Mouse (Mus musculus): ENCODE measurements around the gene Kctd11. TPM values are rescaled to one million over a fixed set of nuclear protein-coding genes. Genes with fewer than 3 reads are reported as not detected.
A peak's percentile ranks its signal among the peaks of the same experiment; 100 is the strongest.

Gene Kctd11
- polyA plus RNA-seq, 1 experiment from 2014 or later: 3.9 TPM

GRCm38 (mm10) chr11:69836703-69837576 lies 44.3 kb downstream of the Kctd11 start:
- peak overlapping the region; percentile 73 for H3K27ac ChIP-seq (ENCODE audit: low read depth, low read length)
- H3K36me3 ChIP-seq (ENCODE audit: control insufficient read depth, insufficient read depth, low read length): peaks cover 2% of the 10 kb centered on the region; the same call in 1 of the 2 replicates
- DNase-seq (ENCODE audit: low spot score, missing footprints): peak; percentile 94
- peak overlapping the region; percentile 90 for H3K9ac ChIP-seq (ENCODE audit: low read length)
- peaks cover 38% of the 10 kb centered on the region for H3K4me1 ChIP-seq (ENCODE audit: control insufficient read depth, insufficient read depth, low read length)
- 0% methylated on average over 41 of the region's 52 CpGs for WGBS
- H3K9me3 ChIP-seq (ENCODE audit: control insufficient read depth, low read length): no peaks in the 10 kb centered on the region
- ATAC-seq (ENCODE audit: low FRiP score): peak; percentile 8; the same call in 1 of the 2 replicates
- peak overlapping the region; percentile 87 for H3K4me2 ChIP-seq
- peaks cover 8% of the 10 kb centered on the region; the same call in 1 of the 2 replicates for H3K27me3 ChIP-seq (ENCODE audit: control insufficient read depth, insufficient read depth, low read length)
- H3K4me3 ChIP-seq (ENCODE audit: low read depth, low read length): peak overlapping the region; percentile 62

GRCm38 (mm10) chr11:69835966-69836335 lies 45.3 kb downstream of the Kctd11 start:
- peaks cover 38% of the 10 kb centered on the region for H3K4me1 ChIP-seq (ENCODE audit: control insufficient read depth, insufficient read depth, low read length)
- no peak for ATAC-seq (ENCODE audit: low FRiP score)
- peak overlapping the region; percentile 87 for H3K4me2 ChIP-seq
- H3K27ac ChIP-seq (ENCODE audit: low read depth, low read length): peak overlapping the region; percentile 73; the same call in 1 of the 2 replicates
- peaks cover 2% of the 10 kb centered on the region; the same call in 1 of the 2 replicates for H3K36me3 ChIP-seq (ENCODE audit: control insufficient read depth, insufficient read depth, low read length)
- peak overlapping the region; percentile 62 for H3K4me3 ChIP-seq (ENCODE audit: low read depth, low read length)
- WGBS: 2% methylated on average over 4 of the region's 4 CpGs
- peak overlapping the region; percentile 90 for H3K9ac ChIP-seq (ENCODE audit: low read length)
- peaks cover 8% of the 10 kb centered on the region; the same call in 1 of the 2 replicates for H3K27me3 ChIP-seq (ENCODE audit: control insufficient read depth, insufficient read depth, low read length)
- DNase-seq (ENCODE audit: low spot score, missing footprints): peak; percentile 88
- H3K9me3 ChIP-seq (ENCODE audit: control insufficient read depth, low read length): no peaks in the 10 kb centered on the region

DNA sequence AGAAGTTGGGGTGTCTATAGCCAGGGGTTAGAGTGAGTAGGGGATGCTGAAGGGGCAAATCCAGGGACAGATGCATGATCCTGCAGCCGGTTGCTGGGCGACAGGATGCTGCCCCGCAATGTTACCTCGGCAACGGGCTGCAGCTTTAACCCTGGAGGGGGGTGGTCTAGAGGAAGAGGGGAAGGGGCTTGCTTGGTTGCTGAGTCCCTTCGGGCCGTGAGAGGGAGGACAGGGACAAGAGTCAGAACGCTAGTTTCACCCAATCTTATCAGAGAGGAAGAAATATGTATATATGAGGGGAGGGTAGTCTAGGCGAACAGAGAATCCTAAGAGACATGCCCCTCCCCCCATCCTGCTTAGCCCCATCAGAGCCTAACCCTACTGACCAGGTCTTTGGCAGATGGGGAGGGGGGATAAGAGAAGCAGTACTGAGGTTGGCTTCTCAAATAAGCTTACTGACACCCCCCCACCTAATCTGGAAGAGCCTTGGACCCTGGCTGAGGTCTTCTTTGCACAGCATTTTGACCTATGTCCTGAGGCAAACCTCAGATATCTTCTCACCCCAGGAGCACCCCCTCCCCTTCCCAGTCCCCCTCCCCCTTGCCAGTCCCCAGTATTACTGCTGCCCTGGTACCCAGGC lies 45.8 kb downstream of the Kctd11 start:
- peaks cover 2% of the 10 kb centered on the region; the same call in 1 of the 2 replicates for H3K36me3 ChIP-seq (ENCODE audit: control insufficient read depth, insufficient read depth, low read length)
- H3K27ac ChIP-seq (ENCODE audit: low read depth, low read length): peak overlapping the region; percentile 17; the same call in 1 of the 2 replicates

DNA sequence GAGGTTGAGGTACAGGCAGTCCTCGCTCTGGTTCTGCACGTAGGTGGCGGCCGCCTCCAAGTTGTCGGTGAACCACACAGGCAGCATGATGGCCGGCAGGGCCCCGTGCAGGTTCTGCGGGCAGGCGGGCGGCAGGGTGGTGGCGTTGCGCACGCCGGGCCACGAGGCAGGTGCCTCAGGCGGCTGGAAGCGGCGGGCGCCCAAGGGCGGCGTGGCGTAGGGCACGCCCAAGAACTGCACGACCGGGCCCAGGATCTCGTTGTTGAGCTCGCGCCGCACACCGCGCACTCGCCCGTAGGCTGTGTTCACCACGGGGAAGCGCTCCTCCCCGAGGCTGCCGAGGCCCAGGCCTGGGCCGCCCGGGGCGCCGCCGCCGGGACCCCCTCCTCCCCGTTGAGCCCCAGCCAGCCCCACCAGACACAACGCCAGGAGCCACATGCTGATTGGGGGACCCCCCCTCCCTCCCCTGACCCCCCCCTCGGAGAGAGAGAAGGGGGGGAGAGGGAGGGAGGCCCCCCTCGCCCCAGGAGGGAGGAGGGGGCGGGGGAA lies 47.1 kb downstream of the Kctd11 start:
- DNase-seq (ENCODE audit: low spot score, missing footprints) (peak; percentile 91), ATAC-seq (ENCODE audit: low FRiP score) (no peak)
- H3K27me3 ChIP-seq (ENCODE audit: control insufficient read depth, insufficient read depth, low read length): peaks cover 8% of the 10 kb centered on the region; the same call in 1 of the 2 replicates
- peaks cover 2% of the 10 kb centered on the region; the same call in 1 of the 2 replicates for H3K36me3 ChIP-seq (ENCODE audit: control insufficient read depth, insufficient read depth, low read length)
- H3K9me3 ChIP-seq (ENCODE audit: control insufficient read depth, low read length): no peaks in the 10 kb centered on the region
- WGBS: 6% methylated on average over 43 of the region's 48 CpGs
- H3K27ac ChIP-seq (ENCODE audit: low read depth, low read length): no peak overlapping the region
- H3K9ac ChIP-seq (ENCODE audit: low read length): peak overlapping the region; percentile 70
- H3K4me3 ChIP-seq (ENCODE audit: low read depth, low read length): peak overlapping the region; percentile 62
- peaks cover 34% of the 10 kb centered on the region for H3K4me1 ChIP-seq (ENCODE audit: control insufficient read depth, insufficient read depth, low read length)
- H3K4me2 ChIP-seq: peak overlapping the region; percentile 87

More for the DNA sequence above, 45.8 kb downstream of the Kctd11 start:
- peaks cover 38% of the 10 kb centered on the region for H3K4me1 ChIP-seq (ENCODE audit: control insufficient read depth, insufficient read depth, low read length)
- H3K27me3 ChIP-seq (ENCODE audit: control insufficient read depth, insufficient read depth, low read length): peaks cover 8% of the 10 kb centered on the region; the same call in 1 of the 2 replicates
- peak overlapping the region; percentile 21; the same call in 1 of the 2 replicates for H3K9ac ChIP-seq (ENCODE audit: low read length)
- H3K4me2 ChIP-seq: peak overlapping the region; percentile 87
- ATAC-seq (ENCODE audit: low FRiP score) (0 out of 2 replicates have a peak, but pooled peaks have one; percentile 3), DNase-seq (ENCODE audit: low spot score, missing footprints) (peak; percentile 97)
- 0% methylated on average over 9 of the region's 9 CpGs for WGBS
- H3K9me3 ChIP-seq (ENCODE audit: control insufficient read depth, low read length): no peaks in the 10 kb centered on the region
- peak overlapping the region; percentile 62 for H3K4me3 ChIP-seq (ENCODE audit: low read depth, low read length)

DNA sequence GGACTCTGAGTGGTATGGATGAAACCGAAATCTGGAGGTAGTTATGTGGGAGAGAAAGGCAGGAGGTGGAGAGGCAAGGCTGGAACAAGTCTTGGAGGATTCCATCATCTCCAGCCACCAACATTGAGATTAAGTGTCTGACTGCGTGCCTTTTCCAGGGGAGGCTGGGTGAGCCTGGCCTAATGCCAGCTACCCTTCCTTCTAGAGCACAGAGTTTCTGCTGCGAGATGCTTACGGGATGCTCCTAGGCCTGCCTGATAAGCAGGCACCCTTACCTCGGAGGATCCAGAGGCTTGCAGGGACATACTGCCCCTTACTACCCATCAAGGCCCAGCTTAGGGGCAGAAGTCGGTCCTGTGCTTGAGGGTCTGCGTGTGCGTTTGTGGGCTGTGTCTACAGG lies 47.7 kb downstream of the Kctd11 start:
- ATAC-seq (ENCODE audit: low FRiP score) (no peak), DNase-seq (ENCODE audit: low spot score, missing footprints) (no peak)
- no peaks in the 10 kb centered on the region for H3K9me3 ChIP-seq (ENCODE audit: control insufficient read depth, low read length)
- peaks cover 8% of the 10 kb centered on the region; the same call in 1 of the 2 replicates for H3K27me3 ChIP-seq (ENCODE audit: control insufficient read depth, insufficient read depth, low read length)
- peak overlapping the region; percentile 62 for H3K4me3 ChIP-seq (ENCODE audit: low read depth, low read length)
- peaks cover 33% of the 10 kb centered on the region for H3K4me1 ChIP-seq (ENCODE audit: control insufficient read depth, insufficient read depth, low read length)
- peaks cover 2% of the 10 kb centered on the region; the same call in 1 of the 2 replicates for H3K36me3 ChIP-seq (ENCODE audit: control insufficient read depth, insufficient read depth, low read length)
- 57% methylated on average over 8 of the region's 8 CpGs for WGBS
- peak overlapping the region; percentile 87 for H3K4me2 ChIP-seq
- peak overlapping the region; percentile 70 for H3K9ac ChIP-seq (ENCODE audit: low read length)
- no peak overlapping the region for H3K27ac ChIP-seq (ENCODE audit: low read depth, low read length)

DNA sequence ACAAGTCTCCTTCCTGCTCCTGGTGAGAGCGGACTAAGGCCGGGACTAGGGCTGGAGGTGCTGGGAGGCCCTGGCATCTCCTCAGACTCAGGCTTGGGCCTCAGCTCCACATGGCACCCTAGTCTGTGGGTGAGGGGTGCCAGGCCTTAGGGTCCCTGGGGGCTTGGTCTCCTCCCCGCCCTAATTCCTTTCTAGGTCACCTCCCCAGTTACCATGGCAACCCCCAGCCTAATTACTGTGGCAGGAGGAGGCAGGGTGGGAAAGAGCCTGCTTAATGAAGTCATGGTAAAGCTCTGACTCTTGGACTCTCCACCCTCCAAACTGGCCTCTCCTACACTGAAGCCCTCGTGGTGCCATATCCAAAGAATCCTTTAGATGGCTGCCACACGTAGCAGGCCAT lies 52.4 kb downstream of the Kctd11 start:
- Histone ChIP-seq H3K4me2 (no peak overlapping the region), H3K27ac (ENCODE audit: low read depth, low read length) (no peak overlapping the region), H3K9ac (ENCODE audit: low read length) (no peak overlapping the region)

More for the DNA sequence above, 52.4 kb downstream of the Kctd11 start:
- H3K9me3 ChIP-seq (ENCODE audit: control insufficient read depth, low read length): no peaks in the 10 kb centered on the region
- peaks cover 6% of the 10 kb centered on the region for H3K4me1 ChIP-seq (ENCODE audit: control insufficient read depth, insufficient read depth, low read length)
- no peak overlapping the region for H3K4me3 ChIP-seq (ENCODE audit: low read depth, low read length)
- peaks cover 6% of the 10 kb centered on the region; the same call in 1 of the 2 replicates for H3K27me3 ChIP-seq (ENCODE audit: control insufficient read depth, insufficient read depth, low read length)
- 71% methylated on average over 5 of the region's 5 CpGs for WGBS
- H3K36me3 ChIP-seq (ENCODE audit: control insufficient read depth, insufficient read depth, low read length): peaks cover 26% of the 10 kb centered on the region
- DNase-seq (ENCODE audit: low spot score, missing footprints) (no peak), ATAC-seq (ENCODE audit: low FRiP score) (no peak)

Small RNA genes lying within 50 kb of the gene (microRNA-seq; reads per million reads assigned to microRNA genes)
- not detected for gene Mir6924

Other genes starting within 250 kb of the Kctd11 start
- 25.6 and 29.0 TPM in 2 replicates for gene Fxr2, start 248.4 kb downstream of the Kctd11 start, polyA plus RNA-seq (2014; fragmentation: Nextera tagmentation; extraction: Ambion mirVana)
- gene Sox15, start 226.1 kb downstream of the Kctd11 start, polyA plus RNA-seq (2014; fragmentation: Nextera tagmentation; extraction: Ambion mirVana): 0.16 TPM in 1 of 2 replicates, not detected in the other
- gene Mpdu1, start 218.8 kb downstream of the Kctd11 start, polyA plus RNA-seq (2014; fragmentation: Nextera tagmentation; extraction: Ambion mirVana): 31.2 and 34.5 TPM in 2 replicates
- gene Cd68, start 215.3 kb downstream of the Kctd11 start, polyA plus RNA-seq (2014; fragmentation: Nextera tagmentation; extraction: Ambion mirVana): 7.0 and 7.9 TPM in 2 replicates
- gene Eif4a1, start 209.0 kb downstream of the Kctd11 start, polyA plus RNA-seq (2014; fragmentation: Nextera tagmentation; extraction: Ambion mirVana): 877 and 900 TPM in 2 replicates
- gene Senp3, start 199.3 kb downstream of the Kctd11 start, polyA plus RNA-seq (2014; fragmentation: Nextera tagmentation; extraction: Ambion mirVana): 80.6 and 90.8 TPM in 2 replicates
- not detected in 2 replicates for gene Tnfsf13, start 195.6 kb downstream of the Kctd11 start, polyA plus RNA-seq (2014; fragmentation: Nextera tagmentation; extraction: Ambion mirVana)
- gene Tnfsf12, start 185.6 kb downstream of the Kctd11 start, polyA plus RNA-seq (2014; fragmentation: Nextera tagmentation; extraction: Ambion mirVana): 2.0 and 2.8 TPM in 2 replicates
- gene Tnfsfm13, start 185.3 kb downstream of the Kctd11 start, polyA plus RNA-seq (2014; fragmentation: Nextera tagmentation; extraction: Ambion mirVana): 0.78 and 1.6 TPM in 2 replicates
- gene Polr2a, start 122.8 kb downstream of the Kctd11 start, polyA plus RNA-seq (2014; fragmentation: Nextera tagmentation; extraction: Ambion mirVana): 52.4 and 54.1 TPM in 2 replicates
- not detected in 2 replicates for gene Slc35g3, start 119.4 kb downstream of the Kctd11 start, polyA plus RNA-seq (2014; fragmentation: Nextera tagmentation; extraction: Ambion mirVana)
- gene Zbtb4, start 115.5 kb downstream of the Kctd11 start, polyA plus RNA-seq (2014; fragmentation: Nextera tagmentation; extraction: Ambion mirVana): 0.90 and 0.91 TPM in 2 replicates
- gene Chrnb1, start 85.5 kb downstream of the Kctd11 start, polyA plus RNA-seq (2014; fragmentation: Nextera tagmentation; extraction: Ambion mirVana): 0.67 and 0.79 TPM in 2 replicates
- 1.3 and 1.5 TPM in 2 replicates for gene Fgf11, start 79.5 kb downstream of the Kctd11 start, polyA plus RNA-seq (2014; fragmentation: Nextera tagmentation; extraction: Ambion mirVana)
- 0.20 and 0.23 TPM in 2 replicates for gene Tmem102, start 75.8 kb downstream of the Kctd11 start, polyA plus RNA-seq (2014; fragmentation: Nextera tagmentation; extraction: Ambion mirVana)
- gene Gm39566, start 66.1 kb downstream of the Kctd11 start, polyA plus RNA-seq (2014; fragmentation: Nextera tagmentation; extraction: Ambion mirVana): not detected in 2 replicates
- not detected in 2 replicates for gene Spem2, start 62.9 kb downstream of the Kctd11 start, polyA plus RNA-seq (2014; fragmentation: Nextera tagmentation; extraction: Ambion mirVana)
- 0.12 TPM in 1 of 2 replicates, not detected in the other for gene Spem1, start 59.2 kb downstream of the Kctd11 start, polyA plus RNA-seq (2014; fragmentation: Nextera tagmentation; extraction: Ambion mirVana)
- gene Nlgn2, start 43.6 kb downstream of the Kctd11 start, polyA plus RNA-seq (2014; fragmentation: Nextera tagmentation; extraction: Ambion mirVana): 9.9 and 10.3 TPM in 2 replicates
- 285 and 287 TPM in 2 replicates for gene Tmem256, start 42.9 kb downstream of the Kctd11 start, polyA plus RNA-seq (2014; fragmentation: Nextera tagmentation; extraction: Ambion mirVana)
- 61.7 and 65.3 TPM in 2 replicates for gene Plscr3, start 35.0 kb downstream of the Kctd11 start, polyA plus RNA-seq (2014; fragmentation: Nextera tagmentation; extraction: Ambion mirVana)
- gene Tnk1, start 22.7 kb downstream of the Kctd11 start, polyA plus RNA-seq (2014; fragmentation: Nextera tagmentation; extraction: Ambion mirVana): 0.44 and 0.48 TPM in 2 replicates
- not detected in 2 replicates for gene Tmem95, start 3.4 kb downstream of the Kctd11 start, polyA plus RNA-seq (2014; fragmentation: Nextera tagmentation; extraction: Ambion mirVana)
- gene Acap1, start 14.1 kb upstream of the Kctd11 start, polyA plus RNA-seq (2014; fragmentation: Nextera tagmentation; extraction: Ambion mirVana): 0.36 and 0.59 TPM in 2 replicates
- 15.3 and 17.8 TPM in 2 replicates for gene 2810408A11Rik, start 19.6 kb upstream of the Kctd11 start, polyA plus RNA-seq (2014; fragmentation: Nextera tagmentation; extraction: Ambion mirVana)
- 15.6 and 16.3 TPM in 2 replicates for gene Neurl4, start 19.7 kb upstream of the Kctd11 start, polyA plus RNA-seq (2014; fragmentation: Nextera tagmentation; extraction: Ambion mirVana)
- gene Gps2, start 32.5 kb upstream of the Kctd11 start, polyA plus RNA-seq (2014; fragmentation: Nextera tagmentation; extraction: Ambion mirVana): 92.2 and 95.8 TPM in 2 replicates
- 1,778 and 1,800 TPM in 2 replicates for gene Eif5a, start 40.6 kb upstream of the Kctd11 start, polyA plus RNA-seq (2014; fragmentation: Nextera tagmentation; extraction: Ambion mirVana)
- gene Ybx2, start 54.4 kb upstream of the Kctd11 start, polyA plus RNA-seq (2014; fragmentation: Nextera tagmentation; extraction: Ambion mirVana): 3.2 and 5.1 TPM in 2 replicates
- gene Slc2a4, start 66.8 kb upstream of the Kctd11 start, polyA plus RNA-seq (2014; fragmentation: Nextera tagmentation; extraction: Ambion mirVana): 6.3 and 7.8 TPM in 2 replicates
- gene Cldn7, start 83.4 kb upstream of the Kctd11 start, polyA plus RNA-seq (2014; fragmentation: Nextera tagmentation; extraction: Ambion mirVana): 2.3 and 2.7 TPM in 2 replicates
- 20.7 and 22.6 TPM in 2 replicates for gene Ctdnep1, start 99.8 kb upstream of the Kctd11 start, polyA plus RNA-seq (2014; fragmentation: Nextera tagmentation; extraction: Ambion mirVana)
- gene Elp5, start 101.1 kb upstream of the Kctd11 start, polyA plus RNA-seq (2014; fragmentation: Nextera tagmentation; extraction: Ambion mirVana): 150 and 151 TPM in 2 replicates
- 566 and 590 TPM in 2 replicates for gene Gabarap, start 109.7 kb upstream of the Kctd11 start, polyA plus RNA-seq (2014; fragmentation: Nextera tagmentation; extraction: Ambion mirVana)
- 51.5 and 53.4 TPM in 2 replicates for gene Phf23, start 114.4 kb upstream of the Kctd11 start, polyA plus RNA-seq (2014; fragmentation: Nextera tagmentation; extraction: Ambion mirVana)
- gene Dvl2, start 119.2 kb upstream of the Kctd11 start, polyA plus RNA-seq (2014; fragmentation: Nextera tagmentation; extraction: Ambion mirVana): 29.0 and 30.0 TPM in 2 replicates
- gene Acadvl, start 134.0 kb upstream of the Kctd11 start, polyA plus RNA-seq (2014; fragmentation: Nextera tagmentation; extraction: Ambion mirVana): 46.5 and 47.8 TPM in 2 replicates
- 11.2 and 15.2 TPM in 2 replicates for gene Dlg4, start 135.5 kb upstream of the Kctd11 start, polyA plus RNA-seq (2014; fragmentation: Nextera tagmentation; extraction: Ambion mirVana)
- 0.23 and 0.51 TPM in 2 replicates for gene Asgr1, start 172.7 kb upstream of the Kctd11 start, polyA plus RNA-seq (2014; fragmentation: Nextera tagmentation; extraction: Ambion mirVana)
- not detected in 2 replicates for gene Asgr2, start 211.2 kb upstream of the Kctd11 start, polyA plus RNA-seq (2014; fragmentation: Nextera tagmentation; extraction: Ambion mirVana)
- 0.11 and 0.22 TPM in 2 replicates for gene Mgl2, start 248.9 kb upstream of the Kctd11 start, polyA plus RNA-seq (2014; fragmentation: Nextera tagmentation; extraction: Ambion mirVana)

All from midbrain, embryonic 11.5 days (tissue).